Mouse (Mus musculus) kidney, adult 2 months (tissue): ENCODE data around the gene Nova2. TPM values are rescaled to one million over a fixed set of nuclear protein-coding genes. Genes with fewer than 3 reads are reported as not detected.

Experiments
- DNase-seq: peaks from one replicate; pipeline ENCODE4 v3.0.0; 2021
- H3K27ac ChIP-seq: fragments of 200-500 bp; 2 replicates; pipeline ENCODE4 v1.5.1; 2012; ENCODE audit warnings: low read depth, low read length, control low read depth, inconsistent platforms; ENCODE audit not compliant: insufficient read depth
- H3K27me3 ChIP-seq: fragments of 200-500 bp; replicated peaks from 2 replicates; pipeline ENCODE4 v1.6.1; 2012; ENCODE audit warnings: mild to moderate bottlenecking, moderate library complexity, low read length, inconsistent platforms; ENCODE audit not compliant: control insufficient read depth, insufficient read depth
- H3K36me3 ChIP-seq: fragments of 200-500 bp; 2 replicates; pipeline ENCODE4 v1.6.1; 2012; ENCODE audit warnings: mild to moderate bottlenecking, moderate library complexity, low read length, inconsistent platforms; ENCODE audit not compliant: control insufficient read depth, insufficient read depth
- H3K4me1 ChIP-seq: fragments of 200-500 bp; 2 replicates; pipeline ENCODE4 v1.6.1; 2011; ENCODE audit warnings: low read length; ENCODE audit not compliant: control insufficient read depth, insufficient read depth
- H3K4me3 ChIP-seq: fragments of 200-500 bp; 2 replicates; pipeline ENCODE4 v1.5.1; 2011; ENCODE audit warnings: mild to moderate bottlenecking, low read depth, low read length, control low read depth; ENCODE audit not compliant: insufficient read depth
- CTCF ChIP-seq: fragments of 200-500 bp; conservative IDR thresholded peaks from 2 replicates; pipeline ENCODE4 v1.5.1; 2011; ENCODE audit warnings: low read depth, mild to moderate bottlenecking, control low read depth, low read length, moderate library complexity, mixed read lengths; ENCODE audit not compliant: insufficient read depth, insufficient read length
- POLR2A ChIP-seq: fragments of 200-500 bp; IDR thresholded peaks from one replicate; pipeline ENCODE4 v1.6.1; 2011; ENCODE audit warnings: low read depth, low read length, control low read depth
- WGBS: fragments of 180-500 bp; shearing (Covaris S2); methylation state at CpG from one replicate; pipeline ENCODE4 v1.1.7; 2018; 5-methylcytosine and 5-hydroxymethylcytosine counted together
- polyA plus RNA-seq: library from polyadenylated mRNA; depleted of rRNA; stranded (reverse); fragments of >200 nt; gene quantifications from 2 replicates; pipeline ENCODE4 v1.2.3, GENCODE M21; 2012; rRNA removed

Nova2 gene
- polyA plus RNA-seq: 0.80 and 1.1 TPM in 2 replicates

GRCm38 (mm10) chr7:18925162-18925938 lies at the start of gene Nova2:
TSS of gene Nova2 (plus strand) at chr7:18925888.
- no peaks in the 10 kb centered on the region for H3K4me1 ChIP-seq
- WGBS: 3% methylated on average over 31 of the region's 45 CpGs
- DNase-seq: peak; percentile 92
- H3K4me3 ChIP-seq: peak within 1 kb of the TSS; percentile 57
- TF ChIP-seq POLR2A (no peak), CTCF (0 out of 2 replicates have a peak, but pooled peaks have one; percentile 3)
- H3K27me3 ChIP-seq: peaks cover 4% of the 10 kb centered on the region; the same call in 1 of the 2 replicates
- H3K27ac ChIP-seq: peak within 1 kb of the TSS; percentile 43
- H3K36me3 ChIP-seq: no peaks in the 10 kb centered on the region

GRCm38 (mm10) chr7:18878691-18879090 lies 47.0 kb upstream of the Nova2 start:
- Histone ChIP-seq H3K27me3 (no peaks in the 10 kb centered on the region), H3K36me3 (no peaks in the 10 kb centered on the region), H3K4me1 (no peaks in the 10 kb centered on the region), H3K4me3 (no peak overlapping the region), H3K27ac (no peak overlapping the region)
- no peak for DNase-seq
- WGBS: 71% methylated on average over 7 of the region's 7 CpGs
- TF ChIP-seq CTCF (no peak), POLR2A (no peak)

GRCm38 (mm10) chr7:18883991-18884744 lies 41.5 kb upstream of the Nova2 start:
- no peaks in the 10 kb centered on the region for H3K36me3 ChIP-seq
- no peak for TF ChIP-seq CTCF
- TF ChIP-seq POLR2A: no peak
- WGBS: 51% methylated on average over 9 of the region's 9 CpGs
- H3K4me3 ChIP-seq: no peak overlapping the region
- no peaks in the 10 kb centered on the region for H3K4me1 ChIP-seq
- H3K27ac ChIP-seq: no peak overlapping the region
- no peak for DNase-seq
- no peaks in the 10 kb centered on the region for H3K27me3 ChIP-seq

- no peaks in the 10 kb centered on the region for H3K4me1 ChIP-seq
- no peaks in the 10 kb centered on the region for H3K27me3 ChIP-seq
- TF ChIP-seq POLR2A (no peak), CTCF (no peak)
- H3K4me3 ChIP-seq: no peak overlapping the region
- WGBS: 63% methylated on average over 13 of the region's 13 CpGs
- no peak for DNase-seq
- no peak overlapping the region for H3K27ac ChIP-seq
- H3K36me3 ChIP-seq: no peaks in the 10 kb centered on the region
Measured at GRCm38 (mm10) chr7:18884745-18885422, 40.8 kb upstream of the Nova2 start.

GRCm38 (mm10) chr7:18886963-18887362 lies 38.7 kb upstream of the Nova2 start:
- H3K27ac ChIP-seq: no peak overlapping the region
- WGBS: 94% methylated on average over 1 of the region's 1 CpGs
- no peaks in the 10 kb centered on the region for H3K36me3 ChIP-seq
- no peaks in the 10 kb centered on the region for H3K4me1 ChIP-seq
- no peak for DNase-seq
- H3K27me3 ChIP-seq: no peaks in the 10 kb centered on the region
- no peak overlapping the region for H3K4me3 ChIP-seq
- TF ChIP-seq CTCF (no peak), POLR2A (no peak)

GRCm38 (mm10) chr7:18890848-18891247 lies 34.8 kb upstream of the Nova2 start:
- 81% methylated on average over 8 of the region's 8 CpGs for WGBS

GRCm38 (mm10) chr7:18891872-18892599 lies 33.7 kb upstream of the Nova2 start:
- Histone ChIP-seq H3K4me3 (peak overlapping the region; percentile 48), H3K27ac (no peak overlapping the region; the same call in 1 of the 2 replicates), H3K4me1 (no peaks in the 10 kb centered on the region), H3K36me3 (no peaks in the 10 kb centered on the region), H3K27me3 (no peaks in the 10 kb centered on the region)
- peak; percentile 78 for TF ChIP-seq CTCF
- no peak for TF ChIP-seq POLR2A
- WGBS: 20% methylated on average over 33 of the region's 33 CpGs
- DNase-seq: peak; percentile 90

More at GRCm38 (mm10) chr7:18890848-18891247, 34.8 kb upstream of the Nova2 start:
- H3K27me3 ChIP-seq: no peaks in the 10 kb centered on the region
- no peaks in the 10 kb centered on the region for H3K4me1 ChIP-seq
- TF ChIP-seq POLR2A (no peak), CTCF (no peak)
- no peak overlapping the region for H3K4me3 ChIP-seq
- H3K27ac ChIP-seq: no peak overlapping the region
- DNase-seq: no peak
- no peaks in the 10 kb centered on the region for H3K36me3 ChIP-seq
